In the genomic region with DNA sequence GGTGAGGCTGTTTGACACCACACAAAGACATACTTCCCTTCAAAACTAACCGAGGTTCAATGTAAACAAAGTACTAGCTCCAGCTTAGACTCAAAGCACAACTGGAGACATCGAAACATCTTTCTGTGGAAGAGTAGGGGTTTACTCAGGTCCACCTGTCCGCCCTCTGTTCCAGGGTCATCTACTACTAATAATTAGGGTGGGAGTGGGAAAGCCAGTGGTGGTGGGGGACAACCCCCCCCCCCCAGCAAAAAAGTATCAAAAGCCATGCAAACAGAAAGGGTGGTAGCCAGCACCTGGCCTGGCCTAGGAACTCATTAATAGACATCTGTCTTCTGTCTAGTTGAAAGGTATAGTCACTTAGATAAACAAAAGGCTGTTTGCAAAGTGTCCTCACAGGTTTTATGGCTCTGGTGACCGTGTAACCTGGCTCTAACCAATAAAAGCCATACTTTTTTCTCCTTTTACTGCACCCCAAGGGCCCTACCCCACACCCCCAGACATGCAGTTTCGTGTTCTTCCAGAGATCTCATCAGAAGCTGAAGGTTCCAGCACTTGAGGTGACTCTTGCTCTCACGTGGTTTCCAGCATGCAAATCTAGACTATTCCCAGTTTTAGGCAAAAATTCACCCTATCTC, we compare ENCODE assay signal across 19 mouse cellular contexts. TPM values are rescaled to one million over a fixed set of nuclear protein-coding genes. Genes with fewer than 3 reads are reported as not detected.
A peak's percentile ranks its signal among the peaks of the same experiment; 100 is the strongest.
DNase-seq lines count a peak whose midpoint lies in the region; ATAC-seq and TF ChIP-seq lines count a peak whose summit lies in the region.
"Had no signal": no experiment of that assay in that cellular context is flagged by ENCODE, and none has a peak within 500 bp of the region (broad histone marks: within the 10 kb centered on the region; RNA-seq: fewer than 3 reads in every experiment).

No protein-coding gene starts in this region.

- H3K9ac ChIP-seq in intestine, embryonic 15.5 days = no peak overlapping the region
- H3K9ac ChIP-seq in forebrain, postnatal 0 days = no peak overlapping the region
- H3K9ac ChIP-seq: embryonic facial prominence, embryonic 15.5 days had no signal

- TF ChIP-seq POLR2A in thymus, adult 2 months (IDR thresholded peaks at IDR 0.05; ENCODE audit: control insufficient read depth, extremely low read depth, insufficient read depth, low read length, poor library complexity) = no peak

- ATAC-seq in intestine, embryonic 15.5 days = peak; percentile 87
- no peak for ATAC-seq in forebrain, postnatal 0 days

- 86% methylated on average over 6 of the region's 6 CpGs for WGBS in thymus, adult 2 months
- WGBS in intestine, embryonic 15.5 days = 30% methylated on average over 6 of the region's 6 CpGs
- 23% methylated on average over 6 of the region's 6 CpGs for WGBS in large intestine, adult 2 months
- WGBS in forebrain, postnatal 0 days = 90% methylated on average over 6 of the region's 6 CpGs

- no peaks in the 10 kb centered on the region for H3K9me3 ChIP-seq in intestine, embryonic 15.5 days
- H3K9me3 ChIP-seq in forebrain, postnatal 0 days (ENCODE audit: low read length) = no peaks in the 10 kb centered on the region
- H3K9me3 ChIP-seq: embryonic facial prominence, embryonic 15.5 days; forebrain, embryonic 10.5 days; heart, embryonic 10.5 days; hindbrain, embryonic 10.5 days had no signal

- DNase-seq in thymus, adult 2 months = no peak
- DNase-seq in thymus, postnatal 0 days (ENCODE audit: low spot score) = no peak
- peak; percentile 57 for DNase-seq in large intestine, adult 2 months (ENCODE audit: low read depth, low spot score)
- DNase-seq in ovary, postnatal 36 days (ENCODE audit: low spot score) = no peak
- no peak for DNase-seq in forebrain, postnatal 0 days
- DNase-seq in heart, adult 9 months (ENCODE audit: low spot score in 2 of 2) = no peak
- DNase-seq: adrenal gland, postnatal 25 days; cerebellum, adult 18-20 months; cerebellum, adult 9-11 months; cerebellum, postnatal 36 days; gastrocnemius, postnatal 36 days; heart, adult 11 months; heart, postnatal 10 days had no signal

- peaks cover 18% of the 10 kb centered on the region for H3K4me1 ChIP-seq in thymus, adult 2 months (replicated peaks; ENCODE audit: control insufficient read depth, insufficient read depth, low read length)
- H3K4me1 ChIP-seq in intestine, embryonic 15.5 days (replicated peaks) = peaks cover 8% of the 10 kb centered on the region; the same call in 1 of the 2 replicates
- peaks cover 10% of the 10 kb centered on the region for H3K4me1 ChIP-seq in forebrain, postnatal 0 days (ENCODE audit: insufficient read depth)

- peaks cover 16% of the 10 kb centered on the region for H3K36me3 ChIP-seq in thymus, adult 2 months (ENCODE audit: control insufficient read depth, insufficient read depth, low read length)
- H3K36me3 ChIP-seq in intestine, embryonic 15.5 days = 0 out of 2 replicates have a peak, but pooled peaks cover 4% of the 10 kb centered on the region
- H3K36me3 ChIP-seq in forebrain, postnatal 0 days (ENCODE audit: insufficient read depth) = peaks cover 14% of the 10 kb centered on the region; the same call in 1 of the 2 replicates

- H3K27ac ChIP-seq in thymus, adult 2 months (ENCODE audit: control insufficient read depth, insufficient read depth, low read length) = peak overlapping the region; percentile 70
- H3K27ac ChIP-seq in intestine, embryonic 15.5 days = peak overlapping the region; percentile 75
- H3K27ac ChIP-seq in forebrain, postnatal 0 days (ENCODE audit: low read depth, low read length) = no peak overlapping the region
- H3K27ac ChIP-seq: embryonic facial prominence, embryonic 15.5 days had no signal

- H3K4me2 ChIP-seq in intestine, embryonic 15.5 days (replicated peaks) = peak overlapping the region; percentile 24; the same call in 1 of the 2 replicates
- H3K4me2 ChIP-seq in forebrain, postnatal 0 days (ENCODE audit: low read depth) = no peak overlapping the region

- no peaks in the 10 kb centered on the region for H3K27me3 ChIP-seq in thymus, adult 2 months (ENCODE audit: control insufficient read depth, insufficient read depth, low read length)
- H3K27me3 ChIP-seq in intestine, embryonic 15.5 days (replicated peaks) = no peaks in the 10 kb centered on the region
- no peaks in the 10 kb centered on the region for H3K27me3 ChIP-seq in forebrain, postnatal 0 days (ENCODE audit: insufficient read depth, low read length)
- H3K27me3 ChIP-seq: embryonic facial prominence, embryonic 15.5 days had no signal

- no peak for TF ChIP-seq CTCF in thymus, adult 2 months (IDR thresholded peaks at IDR 0.05; ENCODE audit: borderline replicate concordance, control insufficient read depth, extremely low read depth, insufficient read depth, low read length, poor library complexity)
- TF ChIP-seq CTCF in forebrain, postnatal 0 days (IDR thresholded peaks at IDR 0.05; ENCODE audit: low read depth) = no peak

- no peak overlapping the region for H3K4me3 ChIP-seq in thymus, adult 2 months (ENCODE audit: control insufficient read depth, insufficient read depth, low read length)
- no peak overlapping the region for H3K4me3 ChIP-seq in intestine, embryonic 15.5 days (replicated peaks)
- no peak overlapping the region for H3K4me3 ChIP-seq in forebrain, postnatal 0 days (ENCODE audit: low read depth, low read length)

RNA-seq across cellular contexts. Expression of a gene that starts 1.4 kb away (rescaled TPM):
- 67.4 and 76.9 TPM in 2 replicates for polyA plus RNA-seq in thymus, adult 2 months (2012; rRNA removed)
- 10.2 and 12.9 TPM in 2 replicates for polyA plus RNA-seq in thymus, postnatal 0 days (2015; fragmentation: Nextera tagmentation; extraction: Ambion mirVana)
- 7.5 and 9.7 TPM in 2 replicates for polyA plus RNA-seq in intestine, embryonic 15.5 days (2015; fragmentation: Nextera tagmentation; extraction: Ambion mirVana)
- 10.4 and 12.9 TPM in 2 replicates for polyA plus RNA-seq in large intestine, adult 2 months (2012; rRNA removed)
- 11.4 and 18.6 TPM in 2 replicates for total RNA-seq in forebrain, postnatal 0 days (2014; rRNA removed)
- polyA plus RNA-seq in forebrain, postnatal 0 days (2015; fragmentation: Nextera tagmentation; extraction: Ambion mirVana) = 4.0 and 6.2 TPM in 2 replicates

RNA-seq across cellular contexts. Expression of a gene that starts 21.5 kb away (rescaled TPM):
- polyA plus RNA-seq in thymus, adult 2 months (2012; rRNA removed) = 18.6 and 26.5 TPM in 2 replicates
- polyA plus RNA-seq in thymus, postnatal 0 days (2015; fragmentation: Nextera tagmentation; extraction: Ambion mirVana) = 9.4 and 10.0 TPM in 2 replicates
- 77.3 and 81.9 TPM in 2 replicates for polyA plus RNA-seq in intestine, embryonic 15.5 days (2015; fragmentation: Nextera tagmentation; extraction: Ambion mirVana)
- 108 and 192 TPM in 2 replicates for polyA plus RNA-seq in large intestine, adult 2 months (2012; rRNA removed)
- 0.33 and 0.62 TPM in 2 replicates for total RNA-seq in forebrain, postnatal 0 days (2014; rRNA removed)
- polyA plus RNA-seq in forebrain, postnatal 0 days (2015; fragmentation: Nextera tagmentation; extraction: Ambion mirVana) = 0.29 and 0.48 TPM in 2 replicates
- polyA plus RNA-seq: erythroblast, embryonic 14.5 days had no signal

RNA-seq across cellular contexts. Expression of a gene that starts 36.4 kb away (rescaled TPM):
- polyA plus RNA-seq in thymus, adult 2 months (2012; rRNA removed) = 6.8 and 7.2 TPM in 2 replicates
- 13.7 and 14.4 TPM in 2 replicates for polyA plus RNA-seq in thymus, postnatal 0 days (2015; fragmentation: Nextera tagmentation; extraction: Ambion mirVana)
- polyA plus RNA-seq in intestine, embryonic 15.5 days (2015; fragmentation: Nextera tagmentation; extraction: Ambion mirVana) = 14.1 and 14.3 TPM in 2 replicates
- 5.0 and 6.6 TPM in 2 replicates for polyA plus RNA-seq in large intestine, adult 2 months (2012; rRNA removed)
- 16.2 and 18.2 TPM in 2 replicates for total RNA-seq in forebrain, postnatal 0 days (2014; rRNA removed)
- 9.6 and 10.8 TPM in 2 replicates for polyA plus RNA-seq in forebrain, postnatal 0 days (2015; fragmentation: Nextera tagmentation; extraction: Ambion mirVana)
- polyA plus RNA-seq: erythroblast, embryonic 14.5 days had no signal
